Mouse (Mus musculus) kidney, postnatal 14 days (tissue): ENCODE data around the gene Sorcs2.
A peak's percentile ranks its signal among the peaks of the same experiment; 100 is the strongest.

Source experiments
- DNase-seq: peaks from one replicate; pipeline ENCODE4 v3.0.0; 2022; ENCODE audit warnings: mixed read lengths

The Sorcs2 gene

DNA sequence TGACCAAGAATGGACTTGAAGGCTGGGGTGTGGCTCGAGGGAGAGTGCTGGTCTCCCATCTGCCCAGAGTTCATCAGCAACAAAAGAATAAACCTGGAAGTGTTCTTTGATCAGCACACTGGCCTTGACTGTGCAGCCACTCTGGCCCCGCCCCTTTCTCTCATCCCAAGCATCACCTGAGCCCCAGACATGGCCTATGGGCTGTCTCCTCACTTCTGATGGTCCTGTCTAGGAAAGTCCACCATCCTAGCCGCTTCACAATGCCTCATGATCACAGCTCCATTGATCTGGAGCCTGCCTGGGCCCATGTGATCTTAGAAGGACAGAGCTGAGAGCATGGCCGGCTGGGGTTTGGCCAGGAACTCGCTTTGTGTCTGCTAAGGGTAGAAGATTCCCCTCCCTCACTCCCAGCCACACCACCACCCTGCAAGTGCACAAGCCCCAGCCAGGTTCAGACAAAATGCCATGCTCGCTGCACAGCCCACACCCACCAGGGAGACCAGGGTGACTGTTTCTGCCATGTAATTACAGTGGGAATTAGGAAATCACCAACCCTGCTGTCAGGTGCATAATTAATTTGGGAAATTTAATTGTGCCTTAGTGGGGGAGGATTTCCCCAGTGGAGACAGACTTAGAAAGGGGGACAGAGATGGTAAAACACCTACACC, 231.5 kb downstream of the Sorcs2 start:
- no peak for DNase-seq

- no peak for DNase-seq
Observed at GRCm38 (mm10) chr5:36165424-36166302, 232.3 kb downstream of the Sorcs2 start.

DNA sequence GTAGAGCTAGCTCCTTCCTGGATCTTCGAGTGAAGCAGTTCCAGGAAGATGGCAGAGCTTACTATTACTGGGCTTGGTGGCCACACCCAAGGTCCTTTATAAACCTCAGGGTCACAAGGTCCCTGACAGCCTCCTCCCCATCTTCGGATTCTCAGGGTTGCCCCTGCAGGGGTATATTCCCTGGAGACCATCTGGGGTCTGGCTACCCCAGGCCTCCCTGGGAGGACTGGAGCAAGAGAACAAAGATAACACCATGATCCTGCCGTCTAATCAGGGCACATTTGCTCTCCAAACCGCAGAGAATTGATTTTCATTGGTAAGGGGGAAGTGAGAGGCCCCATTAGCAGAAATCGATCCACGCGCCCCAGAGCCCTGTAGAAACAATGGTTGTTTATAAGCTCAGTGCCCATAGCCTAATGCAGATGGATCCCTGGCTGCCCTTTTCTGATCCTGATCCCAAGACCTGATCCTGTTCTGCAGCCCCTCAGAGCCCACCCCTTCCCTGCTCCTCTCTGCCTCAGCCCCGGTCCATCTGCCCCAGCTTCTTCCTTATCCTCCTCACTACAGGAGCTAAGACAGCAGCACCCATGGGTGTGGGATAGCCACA, 243.0 kb downstream of the Sorcs2 start:
- DNase-seq: no peak

GRCm38 (mm10) chr5:36153261-36153660, 244.7 kb downstream of the Sorcs2 start:
- DNase-seq: peak; percentile 25

- DNase-seq: peak; percentile 55
Observed at GRCm38 (mm10) chr5:36151086-36151485, 246.9 kb downstream of the Sorcs2 start.

DNA sequence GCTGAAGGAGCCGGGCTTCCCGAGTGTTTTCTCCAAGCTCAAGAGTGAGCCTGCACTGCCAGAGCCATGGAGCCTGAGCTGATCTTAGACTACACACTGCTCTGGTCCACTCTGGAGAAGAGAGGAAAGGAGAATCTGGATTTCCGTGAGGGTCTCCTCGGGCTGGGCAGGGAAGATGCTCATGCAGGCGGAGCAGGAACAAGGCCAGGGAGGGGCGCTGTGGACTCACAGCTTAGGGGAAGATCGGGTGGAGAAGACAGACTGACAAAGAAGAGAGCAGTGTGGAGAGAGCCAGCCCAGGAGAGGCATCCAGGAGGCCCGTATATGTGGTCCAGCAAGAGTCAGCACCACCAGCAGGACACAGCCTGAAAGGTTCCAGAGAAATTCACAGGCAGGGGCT, 248.8 kb downstream of the Sorcs2 start:
- no peak for DNase-seq

- no peak for DNase-seq
Observed at GRCm38 (mm10) chr5:36146589-36146988, 251.3 kb downstream of the Sorcs2 start.

DNA sequence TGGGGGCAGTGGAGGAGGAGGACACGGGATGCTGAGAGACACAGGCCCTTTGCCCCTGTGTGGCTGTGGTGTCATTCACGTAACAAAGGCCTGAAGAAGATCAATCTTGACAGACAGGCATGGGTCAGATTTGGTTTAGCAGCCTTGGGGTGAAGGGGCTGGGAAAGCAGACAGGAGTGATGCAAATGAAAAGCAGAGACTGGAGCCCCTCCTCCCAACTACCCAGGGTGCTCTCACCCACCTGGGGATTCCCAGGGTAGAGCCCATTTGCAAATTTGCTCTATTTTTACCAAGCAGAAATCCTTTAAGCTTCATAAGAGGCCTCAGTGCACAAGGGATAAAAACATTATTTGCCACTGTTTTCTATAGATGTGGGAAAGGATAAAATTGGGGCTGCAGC, 253.4 kb downstream of the Sorcs2 start:
- DNase-seq: no peak

- DNase-seq: no peak
Observed at GRCm38 (mm10) chr5:36141676-36142255, 256.2 kb downstream of the Sorcs2 start.

GRCm38 (mm10) chr5:36141112-36141511, 256.8 kb downstream of the Sorcs2 start:
- DNase-seq: peak; percentile 39

DNA sequence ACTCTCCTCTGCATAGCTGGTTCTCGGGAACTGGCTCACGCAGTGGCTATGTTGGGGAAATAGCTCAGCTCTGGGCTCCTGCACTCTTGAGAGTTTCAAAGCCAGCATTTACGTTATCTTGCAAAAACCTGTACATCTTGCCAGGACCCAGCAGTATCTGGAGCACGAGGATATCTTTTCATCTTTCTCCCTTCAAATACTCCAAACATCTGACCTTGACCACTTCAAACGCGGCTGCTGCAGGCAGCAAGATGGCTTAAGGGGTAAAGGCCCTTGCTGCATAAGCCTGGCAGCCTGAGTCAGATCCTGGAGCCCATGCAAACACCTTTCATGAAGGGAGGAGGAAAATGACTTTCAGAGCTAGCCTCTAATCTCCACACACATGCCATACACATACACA, 258.2 kb downstream of the Sorcs2 start:
- no peak for DNase-seq

GRCm38 (mm10) chr5:36135874-36136542, 261.9 kb downstream of the Sorcs2 start:
- no peak for DNase-seq

DNA sequence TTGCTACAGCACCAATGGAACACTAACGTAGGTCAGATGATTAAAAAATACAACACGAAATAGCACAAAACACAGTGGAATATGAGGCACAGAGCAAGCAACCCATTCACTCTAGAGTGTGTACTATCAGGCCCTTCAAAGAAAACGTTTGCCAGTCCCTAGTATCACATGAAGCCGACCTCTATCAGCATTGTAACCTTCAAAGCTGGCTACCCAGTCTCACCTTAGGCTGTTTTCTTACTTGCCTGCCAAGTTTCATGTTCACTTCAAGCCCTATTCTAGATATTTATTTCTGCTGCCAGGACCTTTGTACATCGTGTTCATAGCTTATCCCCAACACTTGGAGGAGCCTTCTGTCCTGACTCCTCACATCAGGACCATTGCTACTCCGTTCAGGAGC, 263.6 kb downstream of the Sorcs2 start:
- DNase-seq: no peak

- no peak for DNase-seq
Observed at GRCm38 (mm10) chr5:36133893-36134292, 264.0 kb downstream of the Sorcs2 start.

DNA sequence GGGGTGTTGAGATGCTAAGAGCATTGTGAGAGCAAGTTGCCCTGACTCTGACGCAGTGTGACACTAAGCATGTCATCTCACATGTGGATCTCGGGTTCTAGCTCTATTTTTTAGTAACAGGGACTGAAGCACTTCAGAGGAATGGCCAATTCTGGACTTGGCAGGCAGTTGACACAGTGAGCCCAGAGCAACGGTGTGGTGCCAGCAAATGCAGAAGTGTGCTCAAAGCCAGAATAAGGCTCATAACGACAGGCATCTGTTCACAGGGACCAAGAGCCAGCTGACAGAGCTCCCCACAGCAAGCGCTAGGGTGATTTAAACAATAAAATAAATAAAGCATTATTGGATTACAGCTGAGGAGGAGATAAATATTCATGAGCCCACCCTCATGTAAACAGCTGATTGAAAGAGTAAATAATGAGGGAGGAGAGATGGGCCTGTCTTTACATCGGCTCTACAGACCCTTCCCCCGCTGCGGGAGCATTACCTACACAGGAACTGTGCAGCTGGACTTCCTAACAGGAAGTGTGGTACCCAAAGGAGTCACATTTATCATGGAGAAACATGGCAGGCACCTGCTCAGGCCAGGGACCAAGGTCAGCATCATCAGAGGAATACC, 267.4 kb downstream of the Sorcs2 start:
- DNase-seq: no peak

DNA sequence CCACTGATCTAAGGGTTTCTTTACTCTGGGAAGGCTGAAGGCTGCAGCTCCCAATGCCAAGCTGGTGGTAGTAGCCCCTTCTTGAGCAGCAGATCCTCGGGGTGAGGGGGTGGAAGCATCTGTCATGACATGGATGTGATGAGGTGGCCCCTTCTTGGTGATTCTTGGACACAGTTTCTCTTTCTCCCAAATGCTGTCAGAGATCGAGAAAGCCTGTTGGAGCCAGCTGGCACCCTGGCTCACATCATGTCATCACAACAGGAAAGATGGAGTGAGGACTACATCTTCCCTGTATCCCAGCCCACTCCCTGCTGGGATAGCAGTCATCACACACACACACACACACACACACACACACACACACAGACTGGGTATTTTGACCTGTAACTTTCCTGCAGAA, 268.3 kb downstream of the Sorcs2 start:
- no peak for DNase-seq

DNA sequence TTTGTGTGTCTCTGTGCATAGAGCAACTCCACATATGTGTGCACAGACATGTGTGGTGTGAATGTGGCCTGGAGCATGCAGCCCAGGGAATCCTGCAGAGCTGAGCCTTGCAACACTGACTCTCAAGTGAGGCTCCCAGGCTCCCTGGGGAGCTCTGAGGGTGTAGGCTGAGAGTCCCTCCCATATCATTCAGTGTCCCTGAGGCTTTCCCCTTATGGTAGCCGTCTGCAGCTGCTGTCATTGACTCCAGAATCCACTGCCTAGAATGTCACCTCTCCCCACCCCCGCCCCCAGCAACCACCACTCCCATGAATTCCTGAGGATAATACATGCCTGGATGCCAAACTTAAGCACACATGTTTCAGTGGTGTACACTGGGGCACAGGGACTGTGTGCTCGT, 269.4 kb downstream of the Sorcs2 start:
- no peak for DNase-seq

DNA sequence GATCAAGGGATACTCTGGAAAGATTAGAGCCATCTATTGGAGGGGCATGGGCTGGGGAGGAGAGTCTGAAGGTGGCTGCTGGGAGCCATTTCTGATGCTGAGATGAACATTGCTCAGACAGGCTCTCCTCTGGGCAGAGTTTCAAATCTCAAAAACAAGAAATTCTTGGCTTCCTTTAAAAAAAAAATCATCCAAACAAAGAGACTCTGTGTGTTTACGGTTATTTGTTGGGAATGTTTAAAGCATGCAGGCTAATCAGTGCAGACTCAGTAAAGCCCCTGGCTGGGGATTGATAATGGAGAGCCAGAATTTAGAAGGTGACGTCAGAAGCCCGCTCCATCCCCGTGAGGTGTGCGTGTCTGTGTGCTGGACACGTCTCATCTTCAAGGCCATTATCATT, 272.9 kb downstream of the Sorcs2 start:
- no peak for DNase-seq

DNA sequence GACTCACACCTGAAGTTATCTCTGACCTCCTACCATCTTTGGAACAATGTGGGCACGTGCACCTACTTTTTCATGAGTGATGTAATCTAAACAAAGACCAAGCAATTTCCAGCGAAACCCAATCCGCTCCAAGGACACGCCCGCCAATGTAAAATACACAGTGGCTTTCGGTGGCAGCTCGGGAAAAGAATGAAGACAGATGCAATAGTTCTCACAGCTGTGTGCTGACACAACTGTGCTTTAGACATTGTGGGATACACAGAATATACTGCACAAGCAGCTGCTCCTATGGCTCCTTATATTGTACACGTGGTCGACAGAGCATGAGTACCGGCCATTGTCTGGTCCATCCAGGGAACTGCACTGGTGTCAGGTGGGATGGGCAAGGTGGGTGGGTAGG, 275.0 kb downstream of the Sorcs2 start:
- no peak for DNase-seq

- DNase-seq: peak; percentile 14
Observed at GRCm38 (mm10) chr5:36120931-36121341, 277.0 kb downstream of the Sorcs2 start.

DNA sequence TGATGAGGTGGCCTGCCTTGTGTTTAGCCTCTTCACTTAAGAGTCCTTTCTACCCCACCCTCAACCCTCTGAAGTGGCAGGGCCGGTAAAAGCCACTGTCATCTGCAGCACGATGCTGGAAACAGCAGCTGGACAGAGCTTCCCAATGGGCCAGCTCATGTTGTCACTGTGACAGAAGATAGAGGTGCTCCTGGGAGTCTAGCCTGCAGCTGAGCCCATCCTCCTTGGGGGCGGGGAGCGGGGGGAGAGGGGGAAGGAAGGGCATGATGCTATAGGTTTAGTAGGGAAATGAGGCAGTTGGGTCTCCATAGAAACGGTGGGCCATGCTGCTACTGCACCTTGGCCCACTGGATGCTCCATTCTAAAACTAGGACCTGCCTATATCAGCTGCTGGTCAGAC, 279.9 kb downstream of the Sorcs2 start:
- no peak for DNase-seq

DNA sequence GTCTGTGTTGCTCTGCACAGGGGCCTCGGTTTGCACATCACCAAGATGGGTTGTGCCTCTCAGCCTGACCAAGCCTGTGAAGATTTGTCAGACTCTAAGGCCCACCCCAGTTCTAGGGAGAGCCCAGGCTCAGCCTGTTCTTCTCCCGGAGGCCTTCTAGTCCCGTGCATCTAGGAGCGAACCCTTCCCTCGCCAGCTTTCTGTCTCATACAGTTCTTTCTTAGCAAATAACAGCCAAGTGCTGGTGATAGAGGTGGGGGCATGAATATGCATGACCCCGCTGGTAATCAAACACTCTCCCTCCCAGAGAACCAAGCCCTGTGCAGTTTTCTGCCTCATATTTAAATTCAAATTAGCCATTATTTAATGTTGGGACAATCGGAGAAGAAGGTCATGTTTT, 282.4 kb downstream of the Sorcs2 start:
- DNase-seq: no peak

DNA sequence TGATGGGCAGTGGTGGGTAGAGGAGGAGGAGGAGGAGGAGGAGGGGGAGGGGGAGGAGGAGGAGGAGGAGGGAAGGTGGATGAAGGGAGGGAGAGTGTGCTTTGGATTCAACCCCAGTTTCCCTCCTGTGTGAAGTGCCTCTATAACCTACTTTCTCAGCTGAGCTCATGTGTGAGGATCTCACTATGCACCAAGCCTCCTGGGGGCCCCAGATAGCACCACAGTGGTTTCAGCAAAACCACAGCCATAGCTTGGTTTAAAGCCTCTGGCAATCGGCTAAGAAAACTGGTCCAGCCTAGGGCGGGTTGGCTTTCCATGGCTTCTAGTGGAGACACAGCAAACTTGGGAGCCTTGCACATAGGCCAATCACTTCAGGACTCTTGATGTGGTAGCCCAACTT, 284.2 kb downstream of the Sorcs2 start:
- no peak for DNase-seq
